Mouse (Mus musculus): ENCODE measurements around the gene Hoxb5.

DNA sequence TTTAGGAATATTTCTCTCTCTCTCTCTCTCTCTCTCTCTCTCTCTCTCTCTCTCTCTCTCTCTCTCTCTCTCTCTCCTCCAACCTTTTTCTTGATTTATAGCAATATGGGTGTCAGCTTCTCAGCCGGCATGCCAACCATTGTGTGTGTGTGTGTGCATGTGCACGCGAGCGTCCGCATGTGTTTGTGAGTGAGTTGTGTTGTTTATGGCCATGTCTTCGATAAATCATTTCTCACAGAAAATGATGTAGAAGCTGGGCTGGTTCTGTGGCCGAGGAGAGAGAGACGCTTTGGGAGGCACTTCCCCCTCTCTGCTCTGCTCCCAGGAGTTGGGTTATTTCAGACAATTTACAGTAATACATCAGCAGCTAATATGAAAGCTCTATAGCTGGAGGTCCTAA, 25.5 kb downstream of the Hoxb5 start:
- no peak for TF ChIP-seq EP300 (IDR thresholded peaks at IDR 0.05; ENCODE audit: insufficient read depth, low read depth, low read length)
- TF ChIP-seq CTCF (IDR thresholded peaks at IDR 0.05): no peak
- TF ChIP-seq POLR2A (IDR thresholded peaks at IDR 0.05; ENCODE audit: insufficient read depth, low read depth, low read length): no peak

Measured in heart, adult 2 months (tissue).